Mouse (Mus musculus) erythroblast, embryonic 14.5 days (primary cell): ENCODE measurements around the gene Zbtb42. TPM values are rescaled to one million over a fixed set of nuclear protein-coding genes. Genes with fewer than 3 reads are reported as not detected.

ENCODE experiments used
- H3K27me3 ChIP-seq: 2 replicates; pipeline ENCODE4 v1.6.1; 2012; ENCODE audit warnings: inconsistent platforms; ENCODE audit not compliant: control insufficient read depth
- H3K36me3 ChIP-seq: 2 replicates; pipeline ENCODE4 v1.6.1; 2012; ENCODE audit warnings: mild to moderate bottlenecking, inconsistent platforms; ENCODE audit not compliant: control insufficient read depth
- H3K4me1 ChIP-seq: 2 replicates; pipeline ENCODE4 v1.6.1; 2012; ENCODE audit warnings: inconsistent platforms; ENCODE audit not compliant: control insufficient read depth
- H3K4me3 ChIP-seq: replicated peaks from 2 replicates; pipeline ENCODE3; 2012; ENCODE audit warnings: moderate library complexity, mild to moderate bottlenecking, inconsistent platforms
- H3K9me3 ChIP-seq: 2 replicates; pipeline ENCODE4 v1.6.1; 2012; ENCODE audit warnings: low read length, inconsistent platforms, mixed read lengths; ENCODE audit not compliant: control insufficient read depth
- GATA1 ChIP-seq: IDR thresholded peaks from 2 replicates; pipeline ENCODE4 v1.6.1; 2012; ENCODE audit warnings: low read length, inconsistent platforms, mixed read lengths
- TAL1 ChIP-seq: IDR thresholded peaks from 3 replicates; pipeline ENCODE4 v1.6.1; 2012; ENCODE audit warnings: low read length, inconsistent platforms, mixed read lengths
- polyA plus RNA-seq: library from polyadenylated mRNA; stranded (reverse); fragments of >175 nt; gene quantifications from 2 replicates; pipeline ENCODE4 v1.2.3, GENCODE M21; 2012

Gene Zbtb42
- polyA plus RNA-seq, 1 experiment, result 0.02 TPM

DNA sequence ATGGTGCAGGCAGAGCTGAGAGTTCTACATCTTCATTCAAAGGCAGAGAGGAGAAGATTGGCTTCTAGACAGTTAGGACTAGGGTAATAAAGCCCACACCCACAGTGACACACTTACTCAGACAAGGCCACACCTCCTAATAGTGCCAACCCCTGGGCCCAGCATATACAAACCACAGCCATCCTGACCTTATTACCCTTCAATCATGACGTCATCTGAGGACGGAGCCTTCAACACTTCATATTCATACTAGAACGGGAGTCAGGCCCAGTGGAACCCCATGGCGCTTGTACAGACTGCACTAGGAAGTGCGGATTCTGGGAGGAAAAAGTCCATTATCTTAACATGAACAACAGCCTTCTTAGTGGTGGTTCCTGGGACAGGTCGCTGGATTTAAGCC lies 35.5 kb upstream of the Zbtb42 start:
- Histone ChIP-seq H3K4me1 (peaks cover 50% of the 10 kb centered on the region), H3K4me3 (no peak overlapping the region)

DNA sequence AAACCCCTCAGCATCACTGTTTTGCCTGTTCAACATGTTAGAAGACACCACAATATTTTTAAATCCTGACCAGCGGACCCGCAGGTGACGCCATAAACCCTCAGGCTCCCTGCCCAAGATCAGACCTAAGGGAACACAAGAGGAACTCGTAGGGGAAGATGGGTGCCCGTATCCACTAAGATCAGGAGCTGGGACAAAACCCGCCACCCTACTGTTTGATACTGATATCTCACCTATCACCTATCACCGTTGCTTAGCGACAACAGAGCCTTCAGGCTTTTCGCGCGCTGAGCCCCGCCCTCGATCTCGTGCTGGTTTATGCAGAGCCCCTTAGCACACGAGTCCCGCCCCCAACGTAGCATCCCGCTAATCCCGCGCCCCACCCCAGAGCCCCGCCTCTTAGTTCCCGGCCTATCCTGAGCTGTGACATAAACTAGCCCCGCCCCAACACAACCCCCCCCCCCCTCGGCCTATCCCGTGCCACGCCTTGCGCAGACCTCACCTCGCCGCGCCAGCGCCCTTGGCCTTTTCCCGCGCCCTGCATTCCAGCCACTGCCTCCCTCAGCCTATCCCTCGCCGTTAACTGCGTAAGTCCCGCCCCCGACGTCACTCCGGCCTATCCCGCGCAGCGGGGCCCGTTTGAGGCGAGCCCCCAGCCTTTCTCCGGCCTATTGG lies 34.3 kb upstream of the Zbtb42 start, which contains the start of gene Siva1:
Siva1 (plus strand) TSS at position 500 of the 675 bp plus-strand sequence.
- H3K27me3 ChIP-seq, result no peaks in the 10 kb centered on the region
- H3K4me3 ChIP-seq, result peak within 1 kb of the TSS; percentile 74
- H3K4me1 ChIP-seq, result peaks cover 53% of the 10 kb centered on the region
- H3K36me3 ChIP-seq, result peaks cover 33% of the 10 kb centered on the region
- TF ChIP-seq GATA1, result peak; percentile 4; the same call in 1 of the 2 replicates
- 0 out of 3 replicates have a peak, but pooled peaks have one; percentile 24 for TF ChIP-seq TAL1
- no peaks in the 10 kb centered on the region for H3K9me3 ChIP-seq

More for the DNA sequence above, 35.5 kb upstream of the Zbtb42 start:
- Histone ChIP-seq H3K36me3 (peaks cover 21% of the 10 kb centered on the region), H3K27me3 (no peaks in the 10 kb centered on the region), H3K9me3 (no peaks in the 10 kb centered on the region)
- TF ChIP-seq GATA1 (no peak), TAL1 (no peak)

DNA sequence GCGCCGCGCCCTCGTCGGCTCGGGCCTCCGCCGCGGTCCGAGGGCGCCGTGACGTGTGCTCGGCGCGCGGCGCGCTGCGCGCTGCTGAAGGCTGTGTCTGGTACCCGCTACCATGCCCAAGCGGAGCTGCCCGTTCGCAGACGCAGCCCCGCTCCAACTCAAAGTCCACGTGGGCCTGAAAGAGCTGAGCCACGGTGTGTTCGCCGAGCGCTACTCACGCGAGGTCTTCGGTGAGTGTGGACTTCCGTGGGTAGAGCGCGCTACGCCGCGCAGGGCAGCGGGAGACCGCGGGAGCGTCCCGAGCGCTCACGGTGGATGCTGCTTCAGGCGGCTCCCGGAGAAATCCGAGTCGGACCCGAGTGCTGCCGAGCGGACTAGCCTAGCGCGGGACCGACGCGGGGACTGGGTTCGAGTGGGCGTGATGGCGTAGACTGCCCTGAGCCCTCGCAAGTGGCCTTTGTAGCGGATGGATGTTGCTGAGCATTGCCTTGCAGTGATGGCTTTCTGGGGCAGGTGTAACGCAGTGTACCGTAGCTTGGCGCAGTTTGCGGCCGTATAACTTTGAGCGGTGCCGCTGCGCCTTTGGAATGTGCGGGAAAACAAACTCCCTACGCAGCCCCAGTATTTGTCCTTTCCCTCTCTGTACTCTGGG lies 33.6 kb upstream of the Zbtb42 start:
- H3K4me1 ChIP-seq, result peaks cover 53% of the 10 kb centered on the region
- no peaks in the 10 kb centered on the region for H3K27me3 ChIP-seq
- no peaks in the 10 kb centered on the region for H3K9me3 ChIP-seq
- peaks cover 39% of the 10 kb centered on the region for H3K36me3 ChIP-seq
- peak overlapping the region; percentile 74 for H3K4me3 ChIP-seq
- TF ChIP-seq TAL1 (no peak), GATA1 (no peak)

DNA sequence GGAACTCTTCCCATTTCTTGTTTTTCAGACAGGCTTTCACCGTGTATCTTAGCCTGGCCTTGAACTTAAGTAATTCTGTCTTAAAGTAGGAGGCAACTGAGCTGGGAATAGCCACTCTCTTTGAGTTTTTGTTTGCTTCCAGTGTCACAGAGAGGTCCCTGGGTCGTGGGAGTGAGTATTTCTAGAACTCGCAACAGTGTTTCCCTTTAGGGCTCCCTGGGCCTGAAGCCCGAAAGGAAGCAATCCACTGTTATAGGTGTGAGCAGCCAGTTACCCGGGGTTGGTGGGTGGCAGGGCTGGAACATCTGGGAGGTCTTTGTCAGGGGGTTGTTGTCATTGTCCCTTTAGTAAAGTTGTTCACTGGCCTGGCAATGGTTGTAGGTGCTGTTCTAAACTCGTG lies 32.5 kb upstream of the Zbtb42 start:
- H3K9me3 ChIP-seq, result no peaks in the 10 kb centered on the region
- H3K4me1 ChIP-seq, result peaks cover 53% of the 10 kb centered on the region
- no peaks in the 10 kb centered on the region for H3K27me3 ChIP-seq
- H3K36me3 ChIP-seq, result peaks cover 51% of the 10 kb centered on the region
- peak overlapping the region; percentile 74 for H3K4me3 ChIP-seq
- TF ChIP-seq TAL1 (no peak), GATA1 (no peak)

DNA sequence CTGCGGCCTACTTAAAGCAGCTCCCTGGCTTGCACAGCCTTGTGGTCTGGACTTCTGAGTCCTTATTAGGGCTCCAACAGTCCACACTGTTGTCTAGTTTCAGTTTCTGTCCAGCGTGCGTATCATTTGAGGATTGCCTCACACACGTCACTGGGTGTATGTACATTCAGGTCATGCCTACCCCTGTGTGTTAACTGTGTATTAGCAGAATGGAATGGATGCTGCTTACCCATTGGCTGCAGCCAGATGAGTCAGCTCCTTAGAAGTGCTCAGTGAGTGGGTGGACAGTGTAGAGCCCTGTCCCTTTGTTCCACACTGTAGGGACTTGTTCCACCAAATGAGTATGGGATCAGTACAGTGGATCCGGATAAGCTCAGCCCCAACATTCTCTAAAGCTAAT lies 30.5 kb upstream of the Zbtb42 start:
- TF ChIP-seq GATA1 (no peak), TAL1 (no peak)
- H3K27me3 ChIP-seq, result no peaks in the 10 kb centered on the region
- no peak overlapping the region for H3K4me3 ChIP-seq
- H3K4me1 ChIP-seq, result peaks cover 52% of the 10 kb centered on the region
- peaks cover 70% of the 10 kb centered on the region for H3K36me3 ChIP-seq
- H3K9me3 ChIP-seq, result no peaks in the 10 kb centered on the region

DNA sequence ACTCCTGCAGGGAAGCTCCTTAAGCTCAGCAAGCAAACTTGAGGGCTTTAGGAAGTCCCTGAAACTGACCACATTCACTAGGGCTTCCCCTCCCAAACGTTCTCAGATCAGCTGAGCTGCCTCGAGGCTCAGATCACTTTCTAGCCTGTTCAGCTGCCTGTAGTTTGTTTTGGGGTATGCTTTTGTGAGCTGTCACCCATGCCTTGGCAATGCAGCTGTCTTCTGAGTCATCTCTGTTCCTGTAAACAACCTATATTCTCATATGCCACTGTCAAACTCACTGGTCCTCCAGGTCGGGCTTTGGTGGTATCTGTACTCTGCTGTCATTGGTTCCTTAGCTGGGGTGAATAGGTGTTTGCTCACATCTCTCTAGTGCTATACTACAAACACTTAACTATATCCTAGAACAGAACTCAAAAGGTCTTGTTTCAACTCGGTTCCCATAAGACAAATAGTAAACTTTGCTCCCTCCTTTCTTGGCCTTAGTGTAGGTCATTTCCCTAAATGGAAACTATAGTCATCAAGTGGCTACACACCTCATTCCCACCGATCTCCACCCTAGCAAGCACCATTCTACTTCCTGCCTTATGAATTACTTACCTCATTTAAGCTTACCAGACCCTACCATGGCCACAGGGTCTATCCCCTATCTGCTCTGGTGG lies 26.7 kb upstream of the Zbtb42 start:
- Histone ChIP-seq H3K4me3 (no peak overlapping the region), H3K9me3 (no peaks in the 10 kb centered on the region), H3K27me3 (no peaks in the 10 kb centered on the region), H3K4me1 (peaks cover 18% of the 10 kb centered on the region), H3K36me3 (peaks cover 100% of the 10 kb centered on the region)
- TF ChIP-seq GATA1 (no peak), TAL1 (no peak)

DNA sequence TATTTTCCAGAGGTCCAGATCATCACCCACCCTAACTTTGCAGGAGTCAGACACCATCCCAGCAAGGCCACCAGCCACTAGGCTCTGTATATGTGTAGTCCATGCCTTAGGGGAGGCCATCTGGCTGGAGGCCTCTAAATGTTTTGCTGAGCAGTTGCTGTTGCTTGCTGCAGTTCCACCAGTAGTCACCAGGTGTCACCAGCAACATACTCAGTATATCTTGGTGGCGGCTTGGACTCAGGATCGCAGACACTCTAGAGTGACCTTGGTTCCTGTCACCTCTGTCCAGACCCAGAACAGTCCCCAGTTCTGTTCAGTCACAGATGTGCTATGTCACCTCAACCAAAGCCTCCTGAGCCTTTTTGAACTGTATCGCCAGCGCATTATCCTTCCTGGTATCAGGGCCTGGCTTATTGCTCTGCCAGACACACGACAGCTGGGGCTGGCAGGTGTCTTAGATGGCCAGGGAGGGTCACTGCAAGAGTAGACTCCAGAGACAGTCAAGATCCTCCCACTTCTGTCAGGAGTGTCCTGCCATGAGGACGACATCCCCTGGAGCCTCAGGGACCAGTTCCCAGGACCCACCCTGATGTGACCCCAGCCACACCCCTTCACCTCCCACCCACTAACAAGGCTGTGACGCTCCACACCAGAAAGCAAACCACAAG lies 25.3 kb upstream of the Zbtb42 start:
- TF ChIP-seq GATA1 (no peak), TAL1 (no peak)
- peaks cover 100% of the 10 kb centered on the region for H3K36me3 ChIP-seq
- H3K9me3 ChIP-seq, result no peaks in the 10 kb centered on the region
- peaks cover 5% of the 10 kb centered on the region for H3K4me1 ChIP-seq
- no peak overlapping the region for H3K4me3 ChIP-seq
- no peaks in the 10 kb centered on the region for H3K27me3 ChIP-seq

DNA sequence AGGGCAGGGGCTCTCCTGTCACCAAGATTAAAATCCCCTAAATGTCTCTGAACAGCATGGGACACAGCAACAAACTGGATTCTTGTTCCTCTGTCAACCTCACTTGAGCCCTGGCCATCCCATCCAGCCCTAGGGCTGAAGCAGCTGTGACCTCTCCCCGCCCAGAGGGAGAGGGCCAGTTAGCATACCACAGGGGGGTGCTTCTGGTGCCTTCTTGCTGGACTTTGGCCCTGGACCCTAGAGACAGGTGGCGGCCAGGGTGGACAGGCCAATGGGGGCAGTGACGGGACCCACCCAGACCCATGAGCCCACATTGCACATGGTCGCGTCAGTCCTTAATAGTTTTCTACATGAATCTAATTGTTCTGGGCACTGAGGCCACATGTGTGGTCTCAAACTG lies 24.6 kb upstream of the Zbtb42 start:
- Histone ChIP-seq H3K4me1 (peaks cover 5% of the 10 kb centered on the region), H3K4me3 (no peak overlapping the region), H3K27me3 (no peaks in the 10 kb centered on the region), H3K36me3 (peaks cover 100% of the 10 kb centered on the region), H3K9me3 (no peaks in the 10 kb centered on the region)
- TF ChIP-seq TAL1 (no peak), GATA1 (no peak)

DNA sequence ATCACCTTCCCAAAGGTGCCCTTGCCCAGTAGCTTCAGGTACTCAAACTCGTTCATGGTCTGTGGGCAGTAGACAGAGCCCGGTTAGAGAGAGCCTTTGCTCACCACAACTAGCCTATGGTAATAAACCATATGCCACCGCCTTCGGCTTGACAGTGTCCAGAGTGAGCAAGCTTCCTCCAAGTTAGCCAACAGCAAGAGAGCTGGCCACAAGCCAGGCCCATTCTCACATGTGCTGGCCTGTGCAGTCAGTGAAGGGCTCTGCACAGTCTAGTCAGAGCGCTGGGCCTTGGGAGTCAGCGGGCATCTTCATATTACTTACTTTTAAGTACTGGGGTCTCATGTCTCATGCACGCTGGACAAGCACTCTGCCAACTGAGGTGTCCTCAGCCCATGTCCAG lies 20.0 kb upstream of the Zbtb42 start:
- Histone ChIP-seq H3K4me1 (no peaks in the 10 kb centered on the region), H3K9me3 (no peaks in the 10 kb centered on the region), H3K36me3 (peaks cover 98% of the 10 kb centered on the region), H3K4me3 (no peak overlapping the region), H3K27me3 (no peaks in the 10 kb centered on the region)
- TF ChIP-seq TAL1 (no peak), GATA1 (no peak)
